Mouse (Mus musculus) stomach, embryonic 14.5 days (tissue): Measurements from ENCODE around the gene Ier3. TPM values are rescaled to one million over a fixed set of nuclear protein-coding genes. Genes with fewer than 3 reads are reported as not detected.

ENCODE experiments used
- ATAC-seq: fragments of 200-750 bp; cut with Nextera tagmentation; 2 replicates; pipeline ENCODE4 v1.8.0; 2017; ENCODE audit warnings: low read depth, moderate TSS enrichment; ENCODE audit not compliant: insufficient number of reproducible peaks, insufficient read depth, low FRiP score
- H3K27ac ChIP-seq: fragments of 300-500 bp; sonication (generic); 2 replicates; pipeline ENCODE4 v1.5.1; 2014; ENCODE audit warnings: mild to moderate bottlenecking, low read length, moderate library complexity, mixed read lengths
- H3K27me3 ChIP-seq: fragments of 300-500 bp; sonication (generic); 2 replicates; pipeline ENCODE4 v1.6.1; 2014; ENCODE audit warnings: low read length, control low read depth, mixed read lengths; ENCODE audit not compliant: control insufficient read depth, insufficient read depth
- H3K36me3 ChIP-seq: fragments of 300-500 bp; sonication (generic); 2 replicates; pipeline ENCODE4 v1.6.1; 2014; ENCODE audit warnings: mild to moderate bottlenecking, control low read depth, low read length, moderate library complexity, mixed read lengths; ENCODE audit not compliant: control insufficient read depth, insufficient read depth
- H3K4me1 ChIP-seq: fragments of 300-500 bp; sonication (generic); 2 replicates; pipeline ENCODE4 v1.6.1; 2014; ENCODE audit warnings: low read length, control low read depth, mixed read lengths; ENCODE audit not compliant: control insufficient read depth, insufficient read depth
- H3K4me2 ChIP-seq: fragments of 300-500 bp; sonication (generic); replicated peaks from 2 replicates; pipeline ENCODE4 v1.6.1; 2014; ENCODE audit warnings: low read depth, low read length, control low read depth
- H3K4me3 ChIP-seq: fragments of 300-500 bp; sonication (generic); 2 replicates; pipeline ENCODE4 v1.5.1; 2014; ENCODE audit warnings: low read depth, low read length, control low read depth
- H3K9ac ChIP-seq: fragments of 300-500 bp; sonication (generic); replicated peaks from 2 replicates; pipeline ENCODE4 v1.6.1; 2014; ENCODE audit warnings: low read depth, mild to moderate bottlenecking, control low read depth, low read length, moderate library complexity, mixed read lengths
- H3K9me3 ChIP-seq: fragments of 300-500 bp; sonication (generic); 2 replicates; pipeline ENCODE4 v1.6.1; 2016; ENCODE audit warnings: low read depth, low read length, control low read depth; ENCODE audit not compliant: control insufficient read depth
- WGBS: fragments of 180-500 bp; shearing (Covaris S2); extraction: QIAGEN DNeasy Blood & Tissue Kit; methylation state at CpG from one replicate; pipeline ENCODE4 v1.1.7; 2014; 5-methylcytosine and 5-hydroxymethylcytosine counted together
- polyA plus RNA-seq: library from polyadenylated mRNA; unstranded; fragments of >200 nt; fragmentation: Nextera tagmentation; extraction: Ambion mirVana; gene quantifications from 2 replicates; pipeline ENCODE4 v1.2.1, GENCODE M21; 2014

Gene Ier3
- polyA plus RNA-seq, 1 experiment from 2014 or later, result 3.7 TPM

- Histone ChIP-seq H3K4me1 (peaks cover 15% of the 10 kb centered on the region), H3K9me3 (no peaks in the 10 kb centered on the region), H3K27me3 (no peaks in the 10 kb centered on the region), H3K27ac (peak overlapping the region; percentile 7; the same call in 1 of the 2 replicates), H3K4me3 (peak overlapping the region; percentile 24), H3K36me3 (peaks cover 21% of the 10 kb centered on the region), H3K4me2 (peak overlapping the region; percentile 36), H3K9ac (no peak overlapping the region)
- 53% methylated on average over 14 of the region's 14 CpGs for WGBS
- no peak for ATAC-seq
Observed at GRCm38 (mm10) chr17:35840561-35840960, 19.1 kb downstream of the Ier3 start.

GRCm38 (mm10) chr17:35841076-35841950 lies 19.8 kb downstream of the Ier3 start, which contains the start of gene Mdc1:
Gene Mdc1 (plus strand): TSS chr17:35841515.
- H3K4me2 ChIP-seq, result peak within 1 kb of the TSS; percentile 58
- peak within 1 kb of the TSS; percentile 86 for H3K27ac ChIP-seq
- peaks cover 11% of the 10 kb centered on the region; the same call in 1 of the 2 replicates for H3K4me1 ChIP-seq
- ATAC-seq, result peak; percentile 91
- H3K36me3 ChIP-seq, result peaks cover 21% of the 10 kb centered on the region
- H3K4me3 ChIP-seq, result peak within 1 kb of the TSS; percentile 57
- H3K9me3 ChIP-seq, result no peaks in the 10 kb centered on the region
- WGBS, result under 1% methylated on average over 59 of the region's 59 CpGs
- peak within 1 kb of the TSS; percentile 23 for H3K9ac ChIP-seq
- H3K27me3 ChIP-seq, result no peaks in the 10 kb centered on the region

GRCm38 (mm10) chr17:35842006-35842405 lies 20.5 kb downstream of the Ier3 start:
- H3K9me3 ChIP-seq, result no peaks in the 10 kb centered on the region
- H3K36me3 ChIP-seq, result peaks cover 18% of the 10 kb centered on the region
- H3K27ac ChIP-seq, result peak overlapping the region; percentile 86
- peak overlapping the region; percentile 57 for H3K4me3 ChIP-seq
- H3K27me3 ChIP-seq, result no peaks in the 10 kb centered on the region
- peak overlapping the region; percentile 58 for H3K4me2 ChIP-seq
- no peak for ATAC-seq
- WGBS, result 16% methylated on average over 11 of the region's 11 CpGs
- peaks cover 11% of the 10 kb centered on the region; the same call in 1 of the 2 replicates for H3K4me1 ChIP-seq
- peak overlapping the region; percentile 23 for H3K9ac ChIP-seq

GRCm38 (mm10) chr17:35843514-35843913 lies 22.0 kb downstream of the Ier3 start:
- Histone ChIP-seq H3K9me3 (no peaks in the 10 kb centered on the region), H3K27me3 (no peaks in the 10 kb centered on the region), H3K27ac (no peak overlapping the region), H3K4me3 (no peak overlapping the region), H3K36me3 (peaks cover 33% of the 10 kb centered on the region), H3K9ac (no peak overlapping the region), H3K4me2 (no peak overlapping the region), H3K4me1 (peaks cover 11% of the 10 kb centered on the region; the same call in 1 of the 2 replicates)
- no peak for ATAC-seq
- WGBS, result 84% methylated on average over 3 of the region's 3 CpGs

GRCm38 (mm10) chr17:35848112-35848511 lies 26.6 kb downstream of the Ier3 start:
- no peak overlapping the region for H3K4me2 ChIP-seq
- WGBS, result 44% methylated on average over 1 of the region's 1 CpGs
- ATAC-seq, result peak; percentile 23; the same call in 1 of the 2 replicates
- no peaks in the 10 kb centered on the region for H3K9me3 ChIP-seq
- H3K36me3 ChIP-seq, result peaks cover 70% of the 10 kb centered on the region
- no peak overlapping the region for H3K9ac ChIP-seq
- no peak overlapping the region for H3K27ac ChIP-seq
- no peak overlapping the region for H3K4me3 ChIP-seq
- no peaks in the 10 kb centered on the region for H3K27me3 ChIP-seq
- H3K4me1 ChIP-seq, result 0 out of 2 replicates have a peak, but pooled peaks cover under 1% of the 10 kb centered on the region

- no peaks in the 10 kb centered on the region for H3K9me3 ChIP-seq
- no peak overlapping the region for H3K4me2 ChIP-seq
- H3K36me3 ChIP-seq, result peaks cover 71% of the 10 kb centered on the region
- no peak overlapping the region for H3K4me3 ChIP-seq
- no peak for ATAC-seq
- H3K4me1 ChIP-seq, result no peaks in the 10 kb centered on the region
- no peak overlapping the region for H3K27ac ChIP-seq
- no peak overlapping the region for H3K9ac ChIP-seq
- 91% methylated on average over 3 of the region's 3 CpGs for WGBS
- H3K27me3 ChIP-seq, result no peaks in the 10 kb centered on the region
Observed at GRCm38 (mm10) chr17:35850974-35851373, 29.5 kb downstream of the Ier3 start.

GRCm38 (mm10) chr17:35859371-35859770 lies 37.9 kb downstream of the Ier3 start:
- H3K9me3 ChIP-seq, result no peaks in the 10 kb centered on the region

GRCm38 (mm10) chr17:35859835-35860234 lies 38.4 kb downstream of the Ier3 start:
- no peaks in the 10 kb centered on the region for H3K9me3 ChIP-seq
- H3K4me3 ChIP-seq, result no peak overlapping the region
- H3K27me3 ChIP-seq, result no peaks in the 10 kb centered on the region
- H3K27ac ChIP-seq, result no peak overlapping the region
- no peak for ATAC-seq
- H3K4me1 ChIP-seq, result peaks cover 8% of the 10 kb centered on the region; the same call in 1 of the 2 replicates
- H3K36me3 ChIP-seq, result peaks cover 12% of the 10 kb centered on the region
- H3K9ac ChIP-seq, result no peak overlapping the region
- 68% methylated on average over 2 of the region's 2 CpGs for WGBS
- no peak overlapping the region for H3K4me2 ChIP-seq

More at GRCm38 (mm10) chr17:35859371-35859770, 37.9 kb downstream of the Ier3 start:
- 88% methylated on average over 1 of the region's 1 CpGs for WGBS
- Histone ChIP-seq H3K4me3 (no peak overlapping the region), H3K4me1 (peaks cover 4% of the 10 kb centered on the region; the same call in 1 of the 2 replicates), H3K9ac (no peak overlapping the region), H3K36me3 (peaks cover 15% of the 10 kb centered on the region), H3K4me2 (no peak overlapping the region), H3K27me3 (no peaks in the 10 kb centered on the region), H3K27ac (no peak overlapping the region)
- ATAC-seq, result no peak
